Mouse (Mus musculus): ENCODE measurements around the gene Hccs. TPM values are rescaled to one million over a fixed set of nuclear protein-coding genes. Genes with fewer than 3 reads are reported as not detected.

The Hccs gene
- polyA plus RNA-seq, 1 experiment, result 7.8 TPM

GRCm38 (mm10) chrX:169302271-169303045 lies 17.7 kb downstream of the Hccs start:
- Histone ChIP-seq H3K4me3 (ENCODE audit: insufficient read depth, poor library complexity, severe bottlenecking) (no peak overlapping the region), H3ac (ENCODE audit: control insufficient read depth, insufficient read length, low read depth) (no peak overlapping the region), H3K79me2 (ENCODE audit: control insufficient read depth, insufficient read depth) (no peaks in the 10 kb centered on the region), H3K27me3 (ENCODE audit: control insufficient read depth, insufficient read depth, insufficient read length) (no peaks in the 10 kb centered on the region), H3K36me3 (ENCODE audit: control insufficient read depth, insufficient read depth) (no peaks in the 10 kb centered on the region), H3K79me3 (ENCODE audit: low read depth) (no peaks in the 10 kb centered on the region)
- TF ChIP-seq CTCF (IDR thresholded peaks at IDR 0.05; ENCODE audit: control insufficient read depth, insufficient read depth, insufficient read length), result no peak
- no peak for TF ChIP-seq MYOG (IDR thresholded peaks at IDR 0.05; ENCODE audit: control insufficient read depth, extremely low read depth, insufficient read length)
- TF ChIP-seq MYOD1 (IDR thresholded peaks at IDR 0.05; ENCODE audit: control insufficient read depth, insufficient read length, low read depth), result no peak
- TF ChIP-seq USF1 (IDR thresholded peaks at IDR 0.05; ENCODE audit: low read depth), result no peak
- no peak for TF ChIP-seq FOSL1 (IDR thresholded peaks at IDR 0.05; ENCODE audit: insufficient read depth, low read length, poor library complexity, severe bottlenecking)
- no peak for TF ChIP-seq MAX (IDR thresholded peaks at IDR 0.05)
- no peak for TF ChIP-seq CEBPB (IDR thresholded peaks at IDR 0.05; ENCODE audit: low read depth)

- no peak for TF ChIP-seq MYOD1 (IDR thresholded peaks at IDR 0.05; ENCODE audit: control insufficient read depth, insufficient read length, low read depth)
- no peak for TF ChIP-seq FOSL1 (IDR thresholded peaks at IDR 0.05; ENCODE audit: insufficient read depth, low read length, poor library complexity, severe bottlenecking)
- no peak for TF ChIP-seq MAX (IDR thresholded peaks at IDR 0.05)
- TF ChIP-seq CTCF (IDR thresholded peaks at IDR 0.05; ENCODE audit: control insufficient read depth, insufficient read depth, insufficient read length), result no peak
- TF ChIP-seq CEBPB (IDR thresholded peaks at IDR 0.05; ENCODE audit: low read depth), result no peak
- TF ChIP-seq USF1 (IDR thresholded peaks at IDR 0.05; ENCODE audit: low read depth), result no peak
- no peak for TF ChIP-seq MYOG (IDR thresholded peaks at IDR 0.05; ENCODE audit: control insufficient read depth, extremely low read depth, insufficient read length)
- no peaks in the 10 kb centered on the region for H3K27me3 ChIP-seq (ENCODE audit: control insufficient read depth, insufficient read depth, insufficient read length)
- no peak overlapping the region for H3K4me3 ChIP-seq (ENCODE audit: insufficient read depth, poor library complexity, severe bottlenecking)
- no peak overlapping the region for H3ac ChIP-seq (ENCODE audit: control insufficient read depth, insufficient read length, low read depth)
- no peaks in the 10 kb centered on the region for H3K79me3 ChIP-seq (ENCODE audit: low read depth)
- H3K79me2 ChIP-seq (ENCODE audit: control insufficient read depth, insufficient read depth), result no peaks in the 10 kb centered on the region
- no peaks in the 10 kb centered on the region for H3K36me3 ChIP-seq (ENCODE audit: control insufficient read depth, insufficient read depth)
Measured at GRCm38 (mm10) chrX:169299579-169299978, 20.6 kb downstream of the Hccs start.

- TF ChIP-seq MYOG (IDR thresholded peaks at IDR 0.05; ENCODE audit: control insufficient read depth, extremely low read depth, insufficient read length) (no peak), FOSL1 (IDR thresholded peaks at IDR 0.05; ENCODE audit: insufficient read depth, low read length, poor library complexity, severe bottlenecking) (no peak), CEBPB (IDR thresholded peaks at IDR 0.05; ENCODE audit: low read depth) (no peak), USF1 (IDR thresholded peaks at IDR 0.05; ENCODE audit: low read depth) (no peak), MAX (IDR thresholded peaks at IDR 0.05) (no peak), CTCF (IDR thresholded peaks at IDR 0.05; ENCODE audit: control insufficient read depth, insufficient read depth, insufficient read length) (no peak), MYOD1 (IDR thresholded peaks at IDR 0.05; ENCODE audit: control insufficient read depth, insufficient read length, low read depth) (no peak)
- Histone ChIP-seq H3K79me2 (ENCODE audit: control insufficient read depth, insufficient read depth) (no peaks in the 10 kb centered on the region), H3K79me3 (ENCODE audit: low read depth) (no peaks in the 10 kb centered on the region), H3K4me3 (ENCODE audit: insufficient read depth, poor library complexity, severe bottlenecking) (no peak overlapping the region), H3K27me3 (ENCODE audit: control insufficient read depth, insufficient read depth, insufficient read length) (no peaks in the 10 kb centered on the region), H3K36me3 (ENCODE audit: control insufficient read depth, insufficient read depth) (no peaks in the 10 kb centered on the region), H3ac (ENCODE audit: control insufficient read depth, insufficient read length, low read depth) (no peak overlapping the region)
Measured at GRCm38 (mm10) chrX:169263433-169264172, 56.6 kb downstream of the Hccs start.

GRCm38 (mm10) chrX:169262212-169262611 lies 58.0 kb downstream of the Hccs start:
- TF ChIP-seq CEBPB (IDR thresholded peaks at IDR 0.05; ENCODE audit: low read depth), result no peak
- no peak for TF ChIP-seq FOSL1 (IDR thresholded peaks at IDR 0.05; ENCODE audit: insufficient read depth, low read length, poor library complexity, severe bottlenecking)
- TF ChIP-seq USF1 (IDR thresholded peaks at IDR 0.05; ENCODE audit: low read depth), result no peak
- no peak for TF ChIP-seq MAX (IDR thresholded peaks at IDR 0.05)
- TF ChIP-seq CTCF (IDR thresholded peaks at IDR 0.05; ENCODE audit: control insufficient read depth, insufficient read depth, insufficient read length), result no peak
- TF ChIP-seq MYOD1 (IDR thresholded peaks at IDR 0.05; ENCODE audit: control insufficient read depth, insufficient read length, low read depth), result no peak
- no peak for TF ChIP-seq MYOG (IDR thresholded peaks at IDR 0.05; ENCODE audit: control insufficient read depth, extremely low read depth, insufficient read length)
- H3ac ChIP-seq (ENCODE audit: control insufficient read depth, insufficient read length, low read depth), result no peak overlapping the region
- no peaks in the 10 kb centered on the region for H3K27me3 ChIP-seq (ENCODE audit: control insufficient read depth, insufficient read depth, insufficient read length)
- H3K4me3 ChIP-seq (ENCODE audit: insufficient read depth, poor library complexity, severe bottlenecking), result no peak overlapping the region
- no peaks in the 10 kb centered on the region for H3K36me3 ChIP-seq (ENCODE audit: control insufficient read depth, insufficient read depth)
- H3K79me2 ChIP-seq (ENCODE audit: control insufficient read depth, insufficient read depth), result no peaks in the 10 kb centered on the region
- H3K79me3 ChIP-seq (ENCODE audit: low read depth), result no peaks in the 10 kb centered on the region

GRCm38 (mm10) chrX:169261034-169261433 lies 59.1 kb downstream of the Hccs start:
- H3ac ChIP-seq (ENCODE audit: control insufficient read depth, insufficient read length, low read depth), result no peak overlapping the region
- no peaks in the 10 kb centered on the region for H3K79me3 ChIP-seq (ENCODE audit: low read depth)
- TF ChIP-seq CEBPB (IDR thresholded peaks at IDR 0.05; ENCODE audit: low read depth) (no peak), FOSL1 (IDR thresholded peaks at IDR 0.05; ENCODE audit: insufficient read depth, low read length, poor library complexity, severe bottlenecking) (no peak), CTCF (IDR thresholded peaks at IDR 0.05; ENCODE audit: control insufficient read depth, insufficient read depth, insufficient read length) (no peak), MAX (IDR thresholded peaks at IDR 0.05) (no peak), USF1 (IDR thresholded peaks at IDR 0.05; ENCODE audit: low read depth) (no peak), MYOD1 (IDR thresholded peaks at IDR 0.05; ENCODE audit: control insufficient read depth, insufficient read length, low read depth) (no peak), MYOG (IDR thresholded peaks at IDR 0.05; ENCODE audit: control insufficient read depth, extremely low read depth, insufficient read length) (no peak)
- no peaks in the 10 kb centered on the region for H3K27me3 ChIP-seq (ENCODE audit: control insufficient read depth, insufficient read depth, insufficient read length)
- no peaks in the 10 kb centered on the region for H3K36me3 ChIP-seq (ENCODE audit: control insufficient read depth, insufficient read depth)
- H3K4me3 ChIP-seq (ENCODE audit: insufficient read depth, poor library complexity, severe bottlenecking), result no peak overlapping the region
- no peaks in the 10 kb centered on the region for H3K79me2 ChIP-seq (ENCODE audit: control insufficient read depth, insufficient read depth)
